Mouse (Mus musculus): ENCODE measurements at regions not wholly inside any gene's neighbourhood (a gene's known extent, or its start where the extent isn't known, plus 50 kb on each side); places are given as distances from the start of the nearest gene placed in this dataset.

- no peaks in the 10 kb centered on the region for H3K9me3 ChIP-seq (replicated peaks; ENCODE audit: control insufficient read depth, insufficient read depth, low read length, poor library complexity, severe bottlenecking)
- TF ChIP-seq EP300 (IDR thresholded peaks at IDR 0.05; ENCODE audit: insufficient read depth, low read depth, low read length), result no peak
- no peak for TF ChIP-seq CTCF (IDR thresholded peaks at IDR 0.05; ENCODE audit: low read depth, low read length)
- TF ChIP-seq POLR2A (IDR thresholded peaks at IDR 0.05; ENCODE audit: insufficient read depth, low read length), result no peak
- H3K9ac ChIP-seq (ENCODE audit: low read depth, poor library complexity, severe bottlenecking), result no peak overlapping the region
- H3K4me1 ChIP-seq (ENCODE audit: control insufficient read depth, insufficient read depth, low read length), result no peaks in the 10 kb centered on the region
- H3K27me3 ChIP-seq (ENCODE audit: control insufficient read depth, insufficient read depth, low read length, poor library complexity, severe bottlenecking), result no peaks in the 10 kb centered on the region
- H3K36me3 ChIP-seq (ENCODE audit: control insufficient read depth, insufficient read depth, low read length, poor library complexity, severe bottlenecking), result no peaks in the 10 kb centered on the region
- no peak overlapping the region for H3K4me3 ChIP-seq (ENCODE audit: low read depth, low read length)
- no peak overlapping the region for H3K27ac ChIP-seq (ENCODE audit: insufficient read depth, low read length)
These were observed 64.4 kb downstream of the Gm47996 start for GRCm38 (mm10) chr1:151274306-151274705.

DNA sequence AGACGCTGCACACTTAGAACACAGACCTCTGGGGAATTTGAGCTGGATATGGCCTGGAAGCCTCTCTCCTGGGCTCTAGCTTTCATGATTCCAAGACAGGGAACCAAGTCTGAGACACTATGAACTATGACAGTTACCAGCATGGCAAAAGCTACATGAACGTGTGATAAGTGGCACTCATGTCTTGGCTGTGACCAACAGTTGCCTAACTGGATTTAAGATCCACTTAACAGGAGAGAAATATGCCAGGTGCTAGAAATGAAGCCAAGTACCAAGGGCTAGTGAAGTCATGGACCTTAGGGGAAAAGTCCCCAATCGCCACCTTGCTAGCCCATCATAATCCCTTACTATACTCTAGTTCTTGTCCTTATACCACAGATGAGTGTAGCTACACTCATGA lies 65.7 kb downstream of the Gm47996 start:
- Histone ChIP-seq H3K36me3 (ENCODE audit: control insufficient read depth, insufficient read depth, low read length, poor library complexity, severe bottlenecking) (no peaks in the 10 kb centered on the region), H3K4me1 (ENCODE audit: control insufficient read depth, insufficient read depth, low read length) (no peaks in the 10 kb centered on the region), H3K9me3 (replicated peaks; ENCODE audit: control insufficient read depth, insufficient read depth, low read length, poor library complexity, severe bottlenecking) (no peaks in the 10 kb centered on the region), H3K4me3 (ENCODE audit: low read depth, low read length) (no peak overlapping the region), H3K27ac (ENCODE audit: insufficient read depth, low read length) (no peak overlapping the region), H3K9ac (ENCODE audit: low read depth, poor library complexity, severe bottlenecking) (no peak overlapping the region), H3K27me3 (ENCODE audit: control insufficient read depth, insufficient read depth, low read length, poor library complexity, severe bottlenecking) (no peaks in the 10 kb centered on the region)
- TF ChIP-seq CTCF (IDR thresholded peaks at IDR 0.05; ENCODE audit: low read depth, low read length) (no peak), POLR2A (IDR thresholded peaks at IDR 0.05; ENCODE audit: insufficient read depth, low read length) (no peak), EP300 (IDR thresholded peaks at IDR 0.05; ENCODE audit: insufficient read depth, low read depth, low read length) (no peak)

DNA sequence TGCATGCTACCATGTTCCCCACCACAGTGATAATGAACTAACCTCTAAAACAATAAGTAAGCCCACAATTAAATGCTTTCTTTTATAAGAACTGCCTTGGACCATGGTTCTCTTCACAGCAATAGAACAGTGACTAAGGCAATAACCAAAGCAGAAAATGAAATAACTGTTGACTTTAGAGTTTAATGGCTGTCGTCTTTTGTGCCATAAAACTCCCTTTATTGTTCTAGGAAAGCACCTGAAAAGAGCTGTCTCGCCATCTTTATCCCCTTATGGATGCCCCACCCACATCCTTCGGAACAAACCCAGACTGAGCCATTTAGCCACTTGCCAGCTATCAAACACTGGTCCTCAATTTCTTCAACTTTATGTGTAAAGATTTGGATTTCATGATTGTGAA lies 64.3 kb upstream of the Ivns1abp start:
- Histone ChIP-seq H3K4me1 (ENCODE audit: control insufficient read depth, insufficient read depth, low read length) (no peaks in the 10 kb centered on the region), H3K36me3 (ENCODE audit: control insufficient read depth, insufficient read depth, low read length, poor library complexity, severe bottlenecking) (no peaks in the 10 kb centered on the region), H3K27me3 (ENCODE audit: control insufficient read depth, insufficient read depth, low read length, poor library complexity, severe bottlenecking) (no peaks in the 10 kb centered on the region), H3K27ac (ENCODE audit: insufficient read depth, low read length) (no peak overlapping the region), H3K4me3 (ENCODE audit: low read depth, low read length) (no peak overlapping the region), H3K9ac (ENCODE audit: low read depth, poor library complexity, severe bottlenecking) (no peak overlapping the region), H3K9me3 (replicated peaks; ENCODE audit: control insufficient read depth, insufficient read depth, low read length, poor library complexity, severe bottlenecking) (no peaks in the 10 kb centered on the region)
- TF ChIP-seq EP300 (IDR thresholded peaks at IDR 0.05; ENCODE audit: insufficient read depth, low read depth, low read length) (no peak), CTCF (IDR thresholded peaks at IDR 0.05; ENCODE audit: low read depth, low read length) (no peak), POLR2A (IDR thresholded peaks at IDR 0.05; ENCODE audit: insufficient read depth, low read length) (no peak)

DNA sequence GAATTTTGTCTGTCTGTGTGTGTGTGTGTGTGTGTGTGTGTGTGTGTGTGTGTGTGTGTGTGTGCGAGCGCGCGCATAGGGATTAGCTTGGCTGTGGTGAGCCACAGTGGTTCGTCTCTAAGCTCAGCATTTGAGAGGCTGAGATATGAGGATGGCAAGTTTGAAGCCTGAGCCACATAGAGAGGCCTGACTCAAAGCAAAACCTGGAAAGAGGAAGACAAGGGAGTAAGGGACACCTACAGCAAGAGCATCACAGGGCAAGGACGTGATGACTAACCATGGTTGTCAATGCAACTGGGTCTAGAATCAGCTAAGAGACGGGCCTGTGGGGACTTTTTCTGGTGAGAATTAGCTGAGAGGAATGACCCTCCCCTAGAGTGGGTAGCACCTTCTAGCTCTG lies 59.2 kb upstream of the Ivns1abp start:
- no peaks in the 10 kb centered on the region for H3K36me3 ChIP-seq (ENCODE audit: control insufficient read depth, insufficient read depth, low read length, poor library complexity, severe bottlenecking)
- no peaks in the 10 kb centered on the region for H3K4me1 ChIP-seq (ENCODE audit: control insufficient read depth, insufficient read depth, low read length)
- H3K9ac ChIP-seq (ENCODE audit: low read depth, poor library complexity, severe bottlenecking), result no peak overlapping the region
- H3K4me3 ChIP-seq (ENCODE audit: low read depth, low read length), result no peak overlapping the region
- TF ChIP-seq CTCF (IDR thresholded peaks at IDR 0.05; ENCODE audit: low read depth, low read length) (no peak), EP300 (IDR thresholded peaks at IDR 0.05; ENCODE audit: insufficient read depth, low read depth, low read length) (no peak), POLR2A (IDR thresholded peaks at IDR 0.05; ENCODE audit: insufficient read depth, low read length) (no peak)
- no peaks in the 10 kb centered on the region for H3K27me3 ChIP-seq (ENCODE audit: control insufficient read depth, insufficient read depth, low read length, poor library complexity, severe bottlenecking)
- H3K27ac ChIP-seq (ENCODE audit: insufficient read depth, low read length), result no peak overlapping the region
- H3K9me3 ChIP-seq (replicated peaks; ENCODE audit: control insufficient read depth, insufficient read depth, low read length, poor library complexity, severe bottlenecking), result no peaks in the 10 kb centered on the region

- Histone ChIP-seq H3K36me3 (ENCODE audit: control insufficient read depth, insufficient read depth, low read length, poor library complexity, severe bottlenecking) (no peaks in the 10 kb centered on the region), H3K9me3 (replicated peaks; ENCODE audit: control insufficient read depth, insufficient read depth, low read length, poor library complexity, severe bottlenecking) (no peaks in the 10 kb centered on the region), H3K9ac (ENCODE audit: low read depth, poor library complexity, severe bottlenecking) (no peak overlapping the region), H3K4me3 (ENCODE audit: low read depth, low read length) (no peak overlapping the region), H3K4me1 (ENCODE audit: control insufficient read depth, insufficient read depth, low read length) (no peaks in the 10 kb centered on the region), H3K27ac (ENCODE audit: insufficient read depth, low read length) (no peak overlapping the region), H3K27me3 (ENCODE audit: control insufficient read depth, insufficient read depth, low read length, poor library complexity, severe bottlenecking) (no peaks in the 10 kb centered on the region)
- TF ChIP-seq EP300 (IDR thresholded peaks at IDR 0.05; ENCODE audit: insufficient read depth, low read depth, low read length), result no peak
- TF ChIP-seq CTCF (IDR thresholded peaks at IDR 0.05; ENCODE audit: low read depth, low read length), result no peak
- TF ChIP-seq POLR2A (IDR thresholded peaks at IDR 0.05; ENCODE audit: insufficient read depth, low read length), result no peak
These were observed 56.8 kb upstream of the Ivns1abp start for GRCm38 (mm10) chr1:151287451-151287850.

- TF ChIP-seq EP300 (IDR thresholded peaks at IDR 0.05; ENCODE audit: insufficient read depth, low read depth, low read length) (no peak), CTCF (IDR thresholded peaks at IDR 0.05; ENCODE audit: low read depth, low read length) (no peak), POLR2A (IDR thresholded peaks at IDR 0.05; ENCODE audit: insufficient read depth, low read length) (no peak)
- Histone ChIP-seq H3K27me3 (ENCODE audit: control insufficient read depth, insufficient read depth, low read length, poor library complexity, severe bottlenecking) (no peaks in the 10 kb centered on the region), H3K27ac (ENCODE audit: insufficient read depth, low read length) (no peak overlapping the region), H3K9ac (ENCODE audit: low read depth, poor library complexity, severe bottlenecking) (no peak overlapping the region), H3K4me3 (ENCODE audit: low read depth, low read length) (no peak overlapping the region), H3K9me3 (replicated peaks; ENCODE audit: control insufficient read depth, insufficient read depth, low read length, poor library complexity, severe bottlenecking) (no peaks in the 10 kb centered on the region), H3K4me1 (ENCODE audit: control insufficient read depth, insufficient read depth, low read length) (peaks cover 2% of the 10 kb centered on the region), H3K36me3 (ENCODE audit: control insufficient read depth, insufficient read depth, low read length, poor library complexity, severe bottlenecking) (no peaks in the 10 kb centered on the region)
These were observed 55.2 kb upstream of the Ivns1abp start for GRCm38 (mm10) chr1:151289061-151289460.
